Mouse (Mus musculus) left cerebral cortex, postnatal 10 days (tissue): ENCODE data around the gene Taf15. TPM values are rescaled to one million over a fixed set of nuclear protein-coding genes. Genes with fewer than 3 reads are reported as not detected.

Experiments
- DNase-seq, 2 experiments: peaks; one replicate each; pipeline ENCODE4 v3.0.0; 2021 to 2022; ENCODE audit warnings: low spot score in 2 of 2, mixed read lengths in 1 of 2; ENCODE audit errors: extremely low spot score in 1 of 2
- intact Hi-C: fragments of 180-260 bp; cut with DNase I; formaldehyde crosslinking; loops from one replicate; pipeline ENCODE4 v1.15.1; 2025
- total RNA-seq, 2 experiments: library from RNA; stranded (reverse); gene quantifications; 2 replicates each; pipeline ENCODE4 v1.2.3; 2021

Gene Taf15
- total RNA-seq: 10 to 100 TPM; 68.8 to 71.9 TPM

- peak; percentile 98 to 99 for DNase-seq
- intact Hi-C loops: loop anchor here (1.0 kb wide), 1 partner anchor 29 kb away; no protein-coding TSS in a partner anchor
Measured at GRCm38 (mm10) chr11:83472324-83473234, at the start of gene Taf15. Taf15 (plus strand) TSS chr11:83473086.

GRCm38 (mm10) chr11:83424681-83425080 is 48.2 kb upstream of the Taf15 start:
- intact Hi-C loops: loop anchor here (2.0 to 5.0 kb wide), 2 partner anchors 68 to 97 kb away; no protein-coding TSS in a partner anchor
- peak; percentile 70 to 71 for DNase-seq

GRCm38 (mm10) chr11:83426964-83427363 is 45.9 kb upstream of the Taf15 start:
- DNase-seq: no peak
- intact Hi-C loops: no loop called here

GRCm38 (mm10) chr11:83429355-83429754 is 43.5 kb upstream of the Taf15 start, which contains the start of gene Gas2l2:
Gas2l2 (minus strand) TSS chr11:83429455.
- no peak for DNase-seq
- intact Hi-C loops: no loop called here

GRCm38 (mm10) chr11:83432533-83432932 is 40.4 kb upstream of the Taf15 start:
- intact Hi-C loops: no loop called here
- no peak for DNase-seq

- intact Hi-C loops: no loop called here
- no peak for DNase-seq
Measured at GRCm38 (mm10) chr11:83437377-83437776, 35.5 kb upstream of the Taf15 start, which contains the start of gene 1700020L24Rik. 1700020L24Rik (plus strand) TSS chr11:83437677.

GRCm38 (mm10) chr11:83439426-83440060 is 33.3 kb upstream of the Taf15 start:
- intact Hi-C loops: loop anchor here (5.0 kb wide), 1 partner anchor 303 kb away; no protein-coding TSS in a partner anchor

GRCm38 (mm10) chr11:83440081-83441064 is 32.5 kb upstream of the Taf15 start:
- DNase-seq: peak; percentile 75 to 89
- intact Hi-C loops: loop anchor here (5.0 kb wide), 1 partner anchor 302 kb away; no protein-coding TSS in a partner anchor

More at GRCm38 (mm10) chr11:83439426-83440060, 33.3 kb upstream of the Taf15 start:
- no peak for DNase-seq

- peak in 1 of 2 experiments; percentile 59 for DNase-seq
- intact Hi-C loops: loop anchor here (5.0 kb wide), 1 partner anchor 301 kb away; no protein-coding TSS in a partner anchor
Measured at GRCm38 (mm10) chr11:83441235-83441634, 31.7 kb upstream of the Taf15 start.

GRCm38 (mm10) chr11:83442596-83443267 is 30.2 kb upstream of the Taf15 start:
- DNase-seq: peak; percentile 68 to 72
- intact Hi-C loops: loop anchor here (1.0 to 5.0 kb wide), 2 partner anchors 30 to 300 kb away; no protein-coding TSS in a partner anchor

- intact Hi-C loops: loop anchor here (1.0 to 5.0 kb wide), 2 partner anchors 28 to 298 kb away; no protein-coding TSS in a partner anchor
- DNase-seq: peak in 1 of 2 experiments; percentile 53
Measured at GRCm38 (mm10) chr11:83443824-83444223, 29.1 kb upstream of the Taf15 start.

GRCm38 (mm10) chr11:83445001-83445400 is 27.9 kb upstream of the Taf15 start:
- intact Hi-C loops: no loop called here

GRCm38 (mm10) chr11:83447612-83448011 is 25.3 kb upstream of the Taf15 start:
- no peak for DNase-seq
- intact Hi-C loops: no loop called here

More at GRCm38 (mm10) chr11:83445001-83445400, 27.9 kb upstream of the Taf15 start:
- no peak for DNase-seq

- peak in 1 of 2 experiments; percentile 82 for DNase-seq
- intact Hi-C loops: no loop called here
Measured at GRCm38 (mm10) chr11:83448021-83448926, 24.6 kb upstream of the Taf15 start.

- intact Hi-C loops: no loop called here
- peak in 1 of 2 experiments; percentile 86 for DNase-seq
Measured at GRCm38 (mm10) chr11:83448927-83449236, 24.0 kb upstream of the Taf15 start.

GRCm38 (mm10) chr11:83449298-83449697 is 23.6 kb upstream of the Taf15 start:
- no peak for DNase-seq
- intact Hi-C loops: no loop called here

- intact Hi-C loops: no loop called here
Measured at GRCm38 (mm10) chr11:83450550-83450949, 22.3 kb upstream of the Taf15 start.

More at GRCm38 (mm10) chr11:83450550-83450949, 22.3 kb upstream of the Taf15 start:
- DNase-seq: no peak
